Mouse (Mus musculus) liver, adult 2 months (tissue): ENCODE results near the gene Lcor. TPM values are rescaled to one million over a fixed set of nuclear protein-coding genes. Genes with fewer than 3 reads are reported as not detected.

ENCODE experiments used
- DNase-seq: peaks from one replicate; pipeline ENCODE4 v3.0.0-alpha.2; 2011; ENCODE audit warnings: low read depth, low spot score; ENCODE audit errors: extremely low read depth
- H3K27ac ChIP-seq: fragments of 200-500 bp; replicated peaks from 2 replicates; pipeline ENCODE4 v1.5.1; 2012; ENCODE audit warnings: low read depth, mild to moderate bottlenecking, control low read depth, inconsistent platforms, low read length; ENCODE audit not compliant: insufficient read depth
- H3K27me3 ChIP-seq: fragments of 200-500 bp; 2 replicates; pipeline ENCODE4 v1.6.1; 2012; ENCODE audit warnings: mild to moderate bottlenecking, moderate library complexity, low read length, inconsistent platforms; ENCODE audit not compliant: control insufficient read depth, insufficient read depth
- H3K36me3 ChIP-seq: fragments of 200-500 bp; 2 replicates; pipeline ENCODE4 v1.6.1; 2012; ENCODE audit warnings: low read length, inconsistent platforms; ENCODE audit not compliant: control insufficient read depth, insufficient read depth
- H3K4me1 ChIP-seq: fragments of 200-500 bp; 2 replicates; pipeline ENCODE4 v1.6.1; 2011; ENCODE audit warnings: low read length; ENCODE audit not compliant: control insufficient read depth, insufficient read depth
- H3K4me3 ChIP-seq: fragments of 200-500 bp; 2 replicates; pipeline ENCODE4 v1.5.1; 2011; ENCODE audit warnings: low read depth, mild to moderate bottlenecking, control low read depth, low read length, moderate library complexity; ENCODE audit not compliant: insufficient read depth
- H3K79me2 ChIP-seq: fragments of 200-500 bp; 2 replicates; pipeline ENCODE4 v1.6.1; 2012; ENCODE audit warnings: inconsistent platforms, mild to moderate bottlenecking, low read length, moderate library complexity; ENCODE audit not compliant: control insufficient read depth, insufficient read depth
- H3K9ac ChIP-seq: fragments of 200-500 bp; 2 replicates; pipeline ENCODE4 v1.6.1; 2012; ENCODE audit warnings: low read depth, mild to moderate bottlenecking, control low read depth, inconsistent platforms, low read length
- CTCF ChIP-seq: fragments of 200-500 bp; IDR thresholded peaks from 2 replicates; pipeline ENCODE4 v1.5.1; 2011; ENCODE audit warnings: low read depth, low read length, control low read depth
- POLR2A ChIP-seq: fragments of 200-500 bp; IDR thresholded peaks from 2 replicates; pipeline ENCODE4 v1.6.1; 2011; ENCODE audit warnings: low read length, control low read depth; ENCODE audit not compliant: insufficient read depth; ENCODE audit errors: extremely low read depth
- WGBS: fragments of 180-500 bp; shearing (Covaris S2); methylation state at CpG from one replicate; pipeline ENCODE4 v1.1.7; 2018; 5-methylcytosine and 5-hydroxymethylcytosine counted together
- polyA plus RNA-seq: library from polyadenylated mRNA; depleted of rRNA; stranded (reverse); fragments of >200 nt; gene quantifications from 2 replicates; pipeline ENCODE4 v1.2.3, GENCODE M21; 2012
- total RNA-seq: library from RNA; depleted of rRNA; stranded (reverse); fragments of >200 nt; gene quantifications from 2 replicates; pipeline ENCODE4 v1.2.3, GENCODE M21; 2014

The Lcor gene
- total and polyA plus RNA-seq, 2 experiments, result 2.3 to 17.1 TPM

GRCm38 (mm10) chr19:41577576-41577975 lies 95.1 kb downstream of the Lcor start:
- DNase-seq, result peak; percentile 84
- TF ChIP-seq POLR2A, result no peak
- TF ChIP-seq CTCF, result no peak
- Histone ChIP-seq H3K9ac (no peak overlapping the region), H3K79me2 (no peaks in the 10 kb centered on the region), H3K4me3 (no peak overlapping the region), H3K4me1 (peaks cover 16% of the 10 kb centered on the region), H3K36me3 (peaks cover 3% of the 10 kb centered on the region), H3K27ac (peak overlapping the region; percentile 33; the same call in 1 of the 2 replicates), H3K27me3 (no peaks in the 10 kb centered on the region)

- peaks cover 10% of the 10 kb centered on the region for H3K4me1 ChIP-seq
- 48% methylated on average over 4 of the region's 4 CpGs for WGBS
- H3K9ac ChIP-seq, result no peak overlapping the region
- peak; percentile 80 for DNase-seq
- H3K4me3 ChIP-seq, result no peak overlapping the region
- no peaks in the 10 kb centered on the region for H3K79me2 ChIP-seq
- TF ChIP-seq CTCF (peak; percentile 45), POLR2A (no peak)
- H3K36me3 ChIP-seq, result peaks cover 6% of the 10 kb centered on the region
- no peak overlapping the region for H3K27ac ChIP-seq
- H3K27me3 ChIP-seq, result no peaks in the 10 kb centered on the region
Observed at GRCm38 (mm10) chr19:41579311-41579920, 97.0 kb downstream of the Lcor start.

- peak; percentile 87 for DNase-seq
- Histone ChIP-seq H3K27ac (no peak within 1 kb of the TSS), H3K36me3 (peaks cover 6% of the 10 kb centered on the region), H3K4me3 (no peak within 1 kb of the TSS), H3K79me2 (no peaks in the 10 kb centered on the region), H3K9ac (no peak within 1 kb of the TSS), H3K4me1 (peaks cover 10% of the 10 kb centered on the region), H3K27me3 (no peaks in the 10 kb centered on the region)
- TF ChIP-seq POLR2A (no peak), CTCF (no peak)
- WGBS, result 61% methylated on average over 23 of the region's 23 CpGs
Observed at GRCm38 (mm10) chr19:41581706-41582420, 99.4 kb downstream of the Lcor start, which contains the start of gene Gm340. TSS of gene Gm340 (plus strand) at chr19:41582370.

- 97% methylated on average over 5 of the region's 5 CpGs for WGBS
- TF ChIP-seq POLR2A (no peak), CTCF (no peak)
- H3K4me1 ChIP-seq, result peaks cover 5% of the 10 kb centered on the region
Observed at GRCm38 (mm10) chr19:41582918-41583514, 100.6 kb downstream of the Lcor start.

GRCm38 (mm10) chr19:41586752-41587151 lies 104.3 kb downstream of the Lcor start:
- no peaks in the 10 kb centered on the region for H3K27me3 ChIP-seq
- no peak overlapping the region for H3K9ac ChIP-seq
- WGBS, result 99% methylated on average over 10 of the region's 10 CpGs
- H3K27ac ChIP-seq, result no peak overlapping the region
- DNase-seq, result no peak
- no peak for TF ChIP-seq POLR2A
- no peak for TF ChIP-seq CTCF
- no peaks in the 10 kb centered on the region for H3K79me2 ChIP-seq
- H3K36me3 ChIP-seq, result peaks cover 6% of the 10 kb centered on the region
- H3K4me1 ChIP-seq, result no peaks in the 10 kb centered on the region
- no peak overlapping the region for H3K4me3 ChIP-seq

More at GRCm38 (mm10) chr19:41582918-41583514, 100.6 kb downstream of the Lcor start:
- Histone ChIP-seq H3K27ac (no peak overlapping the region), H3K4me3 (no peak overlapping the region), H3K36me3 (peaks cover 6% of the 10 kb centered on the region), H3K9ac (no peak overlapping the region), H3K27me3 (no peaks in the 10 kb centered on the region), H3K79me2 (no peaks in the 10 kb centered on the region)
- no peak for DNase-seq
